Mouse (Mus musculus) bone marrow macrophage, adult 2 months (primary cell): ENCODE data around the gene Mitd1.

Source experiments
- CTCF ChIP-seq: IDR thresholded peaks from 2 replicates; pipeline ENCODE4 v1.5.1; 2012; ENCODE audit warnings: low read depth, mild to moderate bottlenecking, low read length, moderate library complexity
- POLR2A ChIP-seq: IDR thresholded peaks from 2 replicates; pipeline ENCODE4 v1.6.1; 2012; ENCODE audit warnings: mild to moderate bottlenecking, low read depth, low read length, borderline replicate concordance

DNA sequence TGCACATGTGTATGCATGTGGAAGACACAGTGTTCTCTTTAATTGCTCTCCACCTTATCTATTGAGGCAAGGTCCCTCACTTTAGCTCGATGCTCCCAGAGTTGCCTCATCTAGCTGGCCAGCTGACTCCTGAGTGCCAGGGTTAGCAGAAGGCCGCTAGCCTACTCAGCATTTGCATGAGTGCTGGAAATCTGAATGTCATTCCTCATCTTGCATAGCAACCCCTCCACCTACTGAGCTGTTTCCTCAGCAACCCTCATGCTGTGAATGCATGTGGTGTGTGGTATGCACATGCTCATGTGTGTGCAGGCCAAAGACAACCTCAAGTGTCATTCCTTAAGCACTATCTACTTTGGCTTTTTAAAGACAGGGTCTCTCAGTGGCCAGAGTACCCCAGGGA is 39.5 kb downstream of the Mitd1 start:
- no peak for TF ChIP-seq CTCF
- no peak for TF ChIP-seq POLR2A
